Mouse (Mus musculus) 3T3-L1 (cell line): ENCODE results near the gene Mest.

Experiments used
- DNase-seq: peaks from one replicate; pipeline ENCODE4 v3.0.0-alpha.2; 2015; ENCODE audit warnings: low read depth, low spot score

Mest gene

DNA sequence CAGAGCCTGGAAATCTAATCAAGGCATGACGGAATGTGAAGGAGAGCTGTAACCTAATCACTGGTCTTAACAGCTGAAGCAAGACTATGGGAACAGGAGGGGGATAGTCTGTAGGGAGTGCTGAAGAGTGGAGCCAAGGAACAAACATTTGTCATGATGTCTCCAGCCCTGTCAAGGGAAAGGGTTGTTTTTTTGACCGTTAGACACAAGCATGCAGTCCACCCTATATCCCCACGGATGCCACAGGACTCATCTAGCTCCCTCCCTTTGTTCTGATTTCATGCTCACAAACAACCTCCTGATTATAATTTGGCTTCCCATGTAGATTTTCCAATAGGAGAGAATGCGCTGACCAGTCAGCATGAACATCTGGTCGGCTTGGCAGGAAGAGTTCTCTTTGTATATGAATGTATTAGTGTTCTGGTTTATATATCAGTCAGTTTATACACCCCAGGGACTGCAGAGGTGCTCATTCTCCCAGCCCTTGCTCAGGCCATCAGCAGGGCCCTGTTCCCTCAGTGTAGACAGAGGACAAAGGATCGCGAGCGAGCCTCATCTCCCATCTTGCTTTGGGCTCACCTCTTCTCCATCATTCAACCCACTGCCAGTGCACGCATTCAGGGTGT lies 19.3 kb upstream of the Mest start:
- no peak for DNase-seq

DNA sequence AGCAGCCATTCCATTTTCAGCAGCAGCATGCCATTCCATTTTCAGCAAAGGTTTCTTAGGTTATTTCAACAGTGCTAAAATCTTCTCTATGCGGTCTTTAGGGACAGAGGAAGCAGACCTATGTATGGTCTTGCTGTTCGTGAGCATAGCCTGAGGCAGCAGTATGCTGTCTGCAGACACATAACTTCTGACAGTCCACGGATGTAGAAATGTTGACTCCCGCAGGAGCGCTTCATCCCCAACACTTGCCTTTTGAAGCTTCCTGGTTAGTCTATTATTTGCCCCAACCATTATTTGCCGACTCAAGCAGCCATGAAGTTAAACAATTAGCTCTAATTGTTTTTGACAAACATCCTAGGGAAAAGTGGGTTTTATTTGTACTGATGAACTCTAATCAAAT lies 14.2 kb upstream of the Mest start:
- no peak for DNase-seq

DNA sequence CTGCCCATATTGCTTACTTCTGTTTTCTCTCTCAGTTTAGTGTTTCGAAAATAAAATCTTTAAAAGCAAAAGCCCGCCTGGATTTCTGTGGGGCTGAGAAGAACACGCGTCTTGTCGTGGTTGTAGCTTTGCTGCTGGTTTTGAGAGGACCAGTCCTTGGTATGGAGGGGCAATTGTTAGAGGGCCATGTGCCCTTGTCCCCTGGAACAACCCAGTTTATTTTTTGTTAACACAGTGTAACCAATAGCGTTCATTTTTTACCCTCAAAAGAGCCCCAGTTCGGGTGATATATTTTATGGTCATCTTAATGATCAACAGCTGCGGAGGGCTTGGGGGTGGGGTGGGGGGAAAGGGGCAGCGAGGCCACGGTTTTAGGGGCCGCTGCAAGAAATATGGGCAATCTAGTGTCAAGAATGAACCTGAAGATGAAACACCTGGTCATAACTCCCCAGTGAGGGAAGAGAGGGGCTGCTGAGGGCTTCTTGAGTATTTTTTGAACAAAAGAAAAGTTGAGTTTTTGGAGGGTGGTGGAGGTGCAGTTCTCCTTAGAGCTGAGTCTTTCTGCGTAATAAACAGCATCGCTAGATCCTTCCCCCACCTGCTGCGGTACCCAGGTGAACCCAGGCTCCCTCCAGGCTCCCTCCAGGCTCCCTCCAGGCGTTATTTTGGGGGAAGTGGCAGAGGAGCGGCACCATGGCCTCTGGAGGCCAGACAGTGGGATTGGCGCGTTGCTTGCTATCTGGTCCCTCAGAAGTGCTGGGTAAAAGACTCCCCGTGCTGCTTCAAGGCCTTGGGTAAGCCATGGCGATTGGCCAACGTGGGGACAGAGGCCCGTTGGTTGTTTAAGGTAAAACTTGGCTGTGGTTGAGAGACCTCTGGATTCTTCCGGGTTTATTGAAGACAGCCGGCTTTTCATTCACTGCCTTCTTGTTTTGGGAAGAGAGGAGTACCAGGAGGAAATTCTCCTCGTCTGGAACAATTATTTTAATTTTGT lies 12.7 kb upstream of the Mest start:
- no peak for DNase-seq

DNA sequence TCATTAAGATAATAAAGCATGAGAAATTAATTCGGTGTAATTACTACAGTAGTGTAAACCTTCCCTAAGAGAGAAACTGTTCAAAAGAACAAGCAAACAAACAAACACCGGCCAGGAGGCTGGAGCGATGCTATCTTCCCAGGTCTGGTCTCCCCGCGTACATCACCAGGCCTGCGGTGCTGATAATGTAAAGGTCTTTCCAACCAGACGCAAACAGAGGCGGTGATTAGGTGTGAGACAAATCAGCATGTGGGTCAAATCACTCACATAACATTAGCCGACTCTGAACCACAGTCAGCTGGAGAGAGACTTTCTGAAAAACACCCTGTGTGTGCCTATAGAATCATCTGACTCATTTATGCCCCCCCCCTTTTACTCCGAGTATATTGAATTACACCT lies 12.0 kb upstream of the Mest start:
- no peak for DNase-seq

DNA sequence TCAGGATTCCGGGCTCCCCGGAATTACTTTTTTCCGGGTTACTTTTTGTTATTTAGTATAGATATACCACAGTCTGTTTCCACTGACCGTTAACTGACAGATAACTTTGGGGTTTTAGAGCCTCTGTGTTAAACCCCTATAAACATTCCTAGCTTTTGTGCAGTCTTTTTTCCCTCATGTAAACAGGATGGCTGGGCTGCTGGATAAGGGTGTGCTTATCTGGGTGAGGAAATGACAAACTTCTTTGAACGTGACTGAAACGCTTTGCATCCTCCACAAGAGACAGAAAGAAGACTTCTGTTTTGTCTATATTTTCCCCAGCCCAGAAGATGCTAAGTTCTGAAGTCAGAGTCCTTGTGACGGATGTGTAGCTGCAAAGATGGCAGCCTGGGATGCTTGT lies 10.9 kb upstream of the Mest start:
- DNase-seq: no peak

DNA sequence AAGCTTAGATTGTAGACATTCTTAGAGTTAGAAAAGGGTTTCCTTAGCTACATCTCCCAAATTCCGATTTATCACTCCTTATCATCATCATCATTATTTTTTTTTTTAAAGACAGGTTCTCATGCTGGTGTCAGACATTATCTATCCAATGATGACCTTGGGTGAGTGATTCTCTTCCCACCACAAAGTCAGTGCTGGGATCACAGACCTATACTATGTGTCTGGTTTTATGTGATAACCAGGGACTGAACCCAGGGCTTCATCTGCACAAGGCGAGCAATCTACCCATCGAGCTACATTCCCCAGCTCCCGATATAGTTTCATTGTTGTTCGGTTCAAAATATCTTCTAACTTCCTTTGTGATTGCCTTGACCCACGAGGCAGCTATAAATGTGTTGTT lies 9.9 kb upstream of the Mest start:
- no peak for DNase-seq

DNA sequence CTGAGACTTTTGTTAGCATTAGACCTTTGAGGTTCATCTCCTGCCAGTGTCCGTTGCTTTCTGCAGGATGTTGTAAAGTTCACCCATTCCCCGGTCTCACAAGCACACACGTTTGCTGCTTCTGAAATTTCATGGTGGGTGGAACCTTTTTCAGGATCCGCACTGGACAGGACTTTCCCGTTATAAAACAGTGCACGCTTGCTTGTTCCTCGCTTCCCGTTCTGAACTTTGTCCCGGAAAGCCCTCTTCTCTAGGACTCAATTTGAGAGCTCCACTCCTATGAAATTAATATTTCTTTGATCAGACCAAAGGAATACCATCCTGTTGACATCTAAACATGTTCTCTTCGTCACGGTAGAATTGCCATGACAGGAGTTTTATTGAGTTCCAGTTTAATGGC lies 9.5 kb upstream of the Mest start:
- no peak for DNase-seq

- DNase-seq: no peak
Observed at GRCm38 (mm10) chr6:30714891-30715471, 8.4 kb upstream of the Mest start.

DNA sequence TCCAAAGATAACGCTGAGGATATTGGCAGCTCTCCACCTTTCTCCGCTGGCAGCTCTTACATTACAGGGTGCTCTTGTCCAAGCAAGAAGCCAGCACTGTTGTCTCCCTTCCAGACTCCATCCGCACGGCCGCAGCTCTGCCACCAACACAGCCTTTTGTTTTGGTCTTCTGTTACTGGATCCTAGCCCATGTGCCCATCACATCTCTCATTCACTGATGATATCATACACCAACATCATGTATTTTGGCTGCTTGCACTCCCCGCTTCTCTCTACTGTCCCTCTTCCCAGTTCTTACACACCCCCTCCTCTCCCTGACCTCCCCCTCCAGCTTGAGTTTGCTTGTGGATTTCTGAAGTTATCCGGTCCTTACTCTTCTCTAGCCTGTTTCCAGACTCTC lies 6.6 kb upstream of the Mest start:
- DNase-seq: no peak

DNA sequence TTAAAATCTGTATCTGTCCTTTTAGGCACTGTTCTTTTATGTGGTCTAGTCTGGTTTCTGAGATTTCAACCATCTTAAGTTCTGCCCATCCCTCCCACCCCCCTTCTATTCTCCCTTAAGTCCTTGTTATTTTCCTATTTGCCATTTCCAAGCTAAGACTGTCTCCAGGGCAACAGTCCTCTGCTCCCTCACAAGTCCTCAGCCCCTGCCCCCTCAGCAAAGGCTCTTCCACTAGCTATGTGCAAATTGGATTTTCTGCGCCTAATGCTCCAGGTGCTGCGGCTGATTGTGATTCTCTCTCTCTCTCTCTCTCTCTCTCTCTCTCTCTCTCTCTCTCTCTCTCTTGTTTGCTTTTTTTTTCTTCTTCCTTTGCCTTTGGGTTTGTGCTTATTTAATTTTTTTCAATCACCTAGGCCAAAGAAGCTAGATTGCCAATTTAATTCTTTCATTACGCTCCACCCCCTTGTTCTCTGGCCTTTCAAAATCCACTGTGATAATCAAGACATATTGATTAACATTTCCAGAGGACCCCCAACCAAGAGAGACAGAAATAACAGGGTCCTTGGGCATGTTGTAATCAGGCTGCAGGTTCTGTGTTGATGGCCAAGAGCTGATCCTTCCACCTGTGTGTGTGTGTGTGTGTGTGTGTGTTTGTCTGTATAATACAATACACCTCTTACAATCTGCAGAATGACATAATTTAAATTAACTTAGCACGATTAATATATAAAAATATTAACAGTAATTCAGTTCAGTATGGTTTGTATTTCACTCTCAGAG lies 772 bp upstream of the Mest start:
- DNase-seq: no peak

DNA sequence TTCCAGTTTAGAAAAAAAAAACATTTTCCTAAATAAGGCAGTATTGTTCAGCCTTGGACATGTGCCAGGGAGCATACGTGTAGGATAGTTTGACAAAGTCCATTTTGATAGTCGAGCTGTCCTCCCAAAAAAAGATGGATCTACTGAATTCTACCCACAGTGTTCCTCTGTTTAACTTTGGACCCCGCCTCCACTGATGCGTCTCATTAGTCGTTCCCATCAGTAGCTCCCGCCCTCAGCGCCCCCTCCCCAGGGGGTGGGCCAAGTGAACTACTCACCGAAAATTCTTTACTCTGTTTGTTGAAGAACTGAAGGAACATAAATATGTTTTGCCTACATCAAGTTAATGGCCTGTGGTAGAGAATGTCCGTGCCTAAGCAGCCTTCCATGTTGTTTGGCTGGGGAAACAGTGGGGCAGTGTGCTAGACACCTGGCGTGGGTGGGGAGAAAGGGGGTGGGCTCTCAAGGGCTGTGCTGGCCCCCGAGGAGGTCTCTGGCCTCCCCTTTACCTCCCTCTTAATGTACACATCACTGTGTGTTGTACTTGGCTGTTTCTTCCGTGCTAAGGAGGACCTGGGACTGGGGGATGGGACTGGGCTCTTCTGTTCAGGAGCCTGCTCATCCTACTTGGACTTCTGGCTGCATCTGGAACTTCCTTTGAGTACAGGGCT lies 7.1 kb downstream of the Mest start:
- no peak for DNase-seq

DNA sequence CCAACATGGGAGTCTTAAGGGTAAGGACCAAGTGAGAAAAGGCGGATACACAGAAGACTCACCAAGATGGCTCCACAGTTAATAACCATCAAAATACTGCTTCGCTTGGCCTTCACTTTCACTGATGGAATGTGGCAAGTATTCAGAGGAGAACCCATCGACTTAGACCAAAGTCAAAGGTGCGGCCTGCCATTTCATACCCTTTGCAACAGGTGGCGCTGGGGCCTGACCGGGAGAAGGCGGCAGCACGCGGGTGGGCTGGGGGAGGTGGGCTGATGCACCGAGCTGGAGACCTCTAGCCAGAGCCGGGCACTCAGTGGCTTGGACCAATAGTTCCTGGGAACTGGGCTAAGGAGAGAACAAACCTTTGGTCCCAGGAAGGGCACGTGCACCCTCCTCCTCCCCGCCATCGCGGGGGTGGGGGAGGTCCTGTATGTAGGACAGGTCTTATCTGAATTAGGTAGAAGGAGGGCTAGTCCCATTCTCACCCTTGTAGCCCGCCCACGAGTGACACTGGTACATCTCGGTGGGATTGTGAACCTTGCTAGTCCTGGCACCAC lies 9.3 kb downstream of the Mest start:
- no peak for DNase-seq

DNA sequence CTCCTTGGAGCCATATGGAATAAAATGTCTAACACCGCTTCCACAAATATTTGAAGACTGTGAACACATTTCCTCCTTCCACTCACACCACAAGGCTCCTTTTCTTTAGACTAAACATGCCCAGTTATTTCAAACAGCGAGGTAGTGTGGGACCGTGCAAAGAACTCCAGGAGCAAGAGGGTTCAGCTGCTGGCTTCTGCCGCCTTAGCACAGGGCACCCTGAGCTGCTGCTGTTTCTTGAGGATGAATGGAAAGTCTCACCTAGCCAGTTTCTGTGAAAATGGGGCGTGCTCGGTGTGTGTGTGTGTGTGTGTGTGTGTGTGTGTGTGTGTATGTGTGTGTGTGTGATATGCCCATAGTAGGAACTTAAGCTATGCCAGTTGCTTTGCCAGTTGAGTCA lies 11.1 kb downstream of the Mest start:
- no peak for DNase-seq

GRCm38 (mm10) chr6:30734988-30735727 lies 11.8 kb downstream of the Mest start:
- no peak for DNase-seq

DNA sequence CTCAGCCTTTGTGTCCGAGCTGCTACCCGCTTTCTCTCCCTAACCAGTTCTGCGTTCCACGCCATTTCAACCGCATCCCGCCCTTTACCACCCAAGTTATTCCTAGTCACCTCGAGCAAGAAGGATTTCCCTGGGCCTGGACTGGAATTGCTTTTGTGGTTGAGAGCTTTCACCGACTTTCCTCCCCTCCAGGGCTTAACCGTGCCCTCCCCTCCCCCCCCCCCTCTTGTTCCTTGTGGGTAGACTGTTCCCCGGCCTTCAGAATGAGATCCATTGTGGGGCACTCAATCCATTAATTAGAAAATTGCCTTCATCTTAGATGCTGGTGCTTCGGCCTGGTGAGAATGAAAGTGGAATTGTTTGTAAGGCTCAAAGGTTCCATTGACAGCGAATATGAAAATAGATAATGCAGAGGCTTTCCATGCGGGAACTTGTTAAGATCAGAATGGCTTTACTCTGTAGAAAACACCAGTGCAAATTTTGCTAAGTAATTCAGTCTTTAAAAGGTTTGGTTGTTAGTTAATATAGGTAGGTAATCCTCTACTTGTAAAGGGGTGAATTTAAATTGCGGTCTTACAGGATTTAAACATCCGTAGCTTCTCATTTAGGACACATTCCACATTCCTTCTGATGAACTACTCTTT lies 12.5 kb downstream of the Mest start:
- DNase-seq: no peak

GRCm38 (mm10) chr6:30736372-30736762 lies 13.0 kb downstream of the Mest start:
- DNase-seq: no peak

DNA sequence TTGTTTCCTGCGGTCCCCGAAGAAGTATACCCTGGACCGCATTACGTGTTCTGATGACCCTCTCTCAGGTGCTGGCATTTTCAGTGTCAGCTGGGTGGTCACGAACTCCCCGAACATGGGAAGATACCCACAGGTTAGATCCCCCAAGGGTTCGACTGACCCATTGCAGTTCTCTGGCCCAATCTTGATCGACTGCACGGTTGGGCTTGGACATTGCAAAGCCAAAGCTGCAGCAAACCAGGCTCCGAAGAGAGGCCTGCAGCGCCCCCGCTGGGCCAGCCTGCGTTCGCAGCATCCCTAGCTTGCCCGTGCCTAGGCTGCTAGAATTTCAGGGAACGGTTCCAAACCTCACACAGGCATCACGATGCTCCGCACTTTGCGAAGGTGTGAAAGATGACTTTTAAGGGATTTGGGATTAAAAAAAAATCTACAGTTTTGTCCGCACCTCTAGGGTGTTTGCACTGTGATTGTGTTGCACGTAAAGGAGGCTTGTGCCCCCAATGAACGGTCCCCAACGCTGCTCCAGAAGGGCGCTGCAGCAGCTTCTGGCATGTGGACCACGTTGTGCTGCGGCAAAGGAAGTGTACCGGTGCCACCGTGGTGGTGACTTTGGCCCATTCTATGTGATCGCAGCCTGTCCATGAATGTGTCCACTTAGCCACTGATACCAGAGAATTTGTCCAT lies 13.7 kb downstream of the Mest start:
- DNase-seq: no peak

GRCm38 (mm10) chr6:30737548-30738463 lies 14.5 kb downstream of the Mest start:
- no peak for DNase-seq
